Mouse (Mus musculus) yolk sac, embryonic 10.5 days (tissue): Measurements from ENCODE around the gene Sap30bp.

Experiments used
- DNase-seq: peaks from one replicate; pipeline ENCODE4 v3.0.0-alpha.2; 2017; ENCODE audit warnings: low spot score

Gene Sap30bp

DNA sequence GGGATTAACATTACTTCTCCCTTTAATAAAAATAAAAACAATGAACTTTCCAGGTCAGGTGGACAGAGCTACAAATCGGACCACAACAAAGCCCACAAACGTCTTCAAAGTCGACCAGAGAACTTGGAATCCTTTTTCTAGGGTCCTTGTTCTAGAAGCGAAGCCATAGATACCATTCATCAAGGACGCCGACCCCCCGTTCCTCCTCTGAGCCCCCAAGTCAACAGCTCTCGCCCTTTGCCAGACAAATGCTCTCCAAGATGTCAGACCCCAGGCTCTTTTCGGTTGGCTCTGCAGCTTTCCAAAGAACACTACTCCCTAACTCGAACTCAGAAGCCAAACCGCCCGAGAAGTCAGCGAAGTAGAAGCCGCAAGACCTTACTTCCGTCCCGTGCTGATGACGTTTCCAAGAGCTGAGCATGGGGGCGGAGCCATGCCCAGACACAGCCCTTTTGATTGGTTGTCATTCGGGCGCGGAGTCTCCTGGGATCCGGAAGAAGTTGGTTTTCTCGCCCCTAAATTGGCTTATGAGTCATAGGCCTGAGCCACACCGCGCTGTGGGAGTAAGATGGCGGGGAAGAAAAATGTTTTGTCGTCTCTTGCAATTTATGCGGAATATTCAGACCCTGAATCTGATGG lies at the start of gene Sap30bp, which contains the start of gene Recql5:
Gene Sap30bp, plus strand, starts transcription at position 175 of the 639 bp plus-strand sequence.
Gene Recql5, minus strand, starts transcription at position 370 of the 639 bp plus-strand sequence.
- DNase-seq, result peak; percentile 96

DNA sequence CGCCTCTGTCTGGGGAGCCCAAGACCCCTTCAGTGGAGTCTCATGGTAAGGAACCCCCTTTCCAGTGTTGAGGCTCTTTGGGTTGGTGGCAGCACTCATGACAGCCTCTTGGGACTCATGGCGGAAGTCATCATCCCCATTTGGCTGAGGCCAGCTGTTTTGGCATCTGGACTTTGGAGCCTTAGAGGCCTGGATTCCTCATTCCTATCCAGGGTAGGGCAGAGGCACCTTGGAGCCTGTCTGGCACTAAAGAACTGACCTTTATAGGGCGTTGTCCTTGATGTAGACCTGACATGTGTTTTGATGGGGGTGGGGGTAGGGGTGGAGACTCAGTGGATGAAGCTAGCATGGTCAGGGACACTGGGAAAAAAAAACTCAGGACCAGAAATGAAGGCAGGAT lies 48.7 kb upstream of the Sap30bp start:
- peak; percentile 58 for DNase-seq

- DNase-seq, result no peak
Observed at GRCm38 (mm10) chr11:115885281-115885680, 47.8 kb upstream of the Sap30bp start.

GRCm38 (mm10) chr11:115886446-115886845 lies 46.6 kb upstream of the Sap30bp start:
- no peak for DNase-seq

DNA sequence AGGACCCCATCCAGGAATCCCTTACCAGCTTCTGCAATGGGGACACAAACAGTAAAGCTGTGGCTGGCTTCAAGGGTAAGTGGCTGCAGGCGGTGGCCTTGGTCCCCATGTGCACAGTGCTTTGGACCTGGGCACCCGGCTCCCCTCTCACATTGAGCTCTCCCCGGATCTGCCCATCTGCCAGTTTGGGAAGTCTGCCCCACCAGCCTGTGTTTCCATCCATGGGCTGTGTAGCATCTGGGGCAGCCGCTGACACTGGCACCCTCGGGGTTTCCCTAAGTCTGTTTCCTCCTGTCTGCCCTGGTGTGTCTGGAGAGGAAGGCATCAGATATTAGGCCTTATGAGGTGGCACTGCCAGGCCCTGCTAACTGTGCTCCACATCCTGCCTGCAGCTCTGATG lies 45.1 kb upstream of the Sap30bp start:
- DNase-seq, result no peak

GRCm38 (mm10) chr11:115889159-115889558 lies 43.9 kb upstream of the Sap30bp start:
- DNase-seq, result no peak

DNA sequence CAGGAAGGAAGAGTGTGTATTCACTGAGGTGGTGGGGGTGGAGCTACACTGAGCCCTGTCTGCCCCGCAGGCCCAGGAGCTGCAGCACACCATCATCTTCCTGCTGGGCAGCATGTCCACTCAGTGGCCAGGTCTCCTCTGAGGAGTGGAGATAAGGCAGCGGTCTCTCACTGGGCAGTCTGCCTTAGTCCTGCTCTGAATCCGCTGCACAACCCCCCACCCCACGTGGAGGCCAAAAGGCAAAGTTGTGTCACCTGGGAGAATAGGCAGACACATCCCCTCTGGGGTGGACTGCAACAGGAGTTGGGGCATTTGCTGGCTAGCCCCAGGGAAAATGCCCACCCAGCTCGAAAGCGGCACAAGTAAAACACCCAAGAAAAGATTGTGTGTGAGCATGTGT lies 40.9 kb upstream of the Sap30bp start:
- peak; percentile 59 for DNase-seq

- DNase-seq, result no peak
Observed at GRCm38 (mm10) chr11:115893071-115893470, 40.0 kb upstream of the Sap30bp start.

DNA sequence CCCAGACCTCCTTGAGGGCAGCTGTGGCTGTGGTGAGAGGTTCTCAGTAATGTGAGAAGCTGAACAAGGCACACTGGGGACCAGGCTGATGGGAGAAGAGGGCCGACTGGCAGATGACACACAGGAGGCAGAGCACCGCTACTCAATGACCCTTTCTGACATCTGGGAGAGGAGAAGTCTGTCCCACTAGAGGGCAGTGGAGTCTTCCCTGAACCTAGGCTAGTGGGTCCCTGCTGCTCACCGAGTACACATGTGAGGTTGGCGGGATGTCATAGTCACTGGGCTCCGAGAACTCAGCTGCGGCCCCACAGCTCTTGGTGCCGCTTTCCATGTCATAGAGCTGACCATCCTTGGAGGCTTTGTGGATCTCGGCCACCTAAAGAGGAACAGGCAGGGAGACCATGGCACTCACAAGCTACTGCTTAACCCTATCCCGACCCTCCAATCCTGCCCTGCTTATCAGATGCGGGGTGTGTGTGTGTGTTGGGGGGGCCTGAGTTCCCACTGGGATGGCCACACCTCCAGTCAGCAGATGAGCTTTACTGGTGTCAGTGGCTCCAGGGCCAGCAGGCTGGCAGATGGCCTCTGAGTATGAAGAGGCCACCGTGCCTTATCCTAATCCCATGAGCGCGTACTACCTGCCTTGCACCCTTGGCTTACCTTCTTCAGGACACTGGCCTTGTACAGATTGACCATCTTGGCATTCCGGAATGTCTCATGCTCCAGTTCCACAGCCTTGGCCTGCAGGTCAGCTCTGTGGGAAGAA lies 38.1 kb upstream of the Sap30bp start:
- DNase-seq, result no peak

DNA sequence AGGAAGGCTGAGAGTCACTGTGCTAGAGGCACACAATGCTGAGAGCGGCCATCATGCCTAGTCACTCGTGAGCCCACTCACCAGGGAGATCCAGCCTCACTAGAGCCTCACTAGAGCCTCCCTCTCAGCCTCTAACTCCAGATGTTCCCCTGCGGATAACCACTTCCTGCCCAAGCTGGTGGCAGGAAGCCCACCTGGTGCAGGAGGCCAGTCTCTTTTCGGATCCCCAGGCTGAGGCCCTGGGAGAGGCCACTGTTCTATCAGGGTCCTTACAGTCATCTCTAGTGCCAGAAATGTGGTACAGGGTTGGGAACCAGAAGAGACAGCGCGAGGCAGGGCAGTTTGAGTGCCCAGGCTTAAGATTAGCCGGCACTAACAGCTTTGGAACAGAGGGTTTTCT lies 34.6 kb upstream of the Sap30bp start:
- DNase-seq, result no peak

DNA sequence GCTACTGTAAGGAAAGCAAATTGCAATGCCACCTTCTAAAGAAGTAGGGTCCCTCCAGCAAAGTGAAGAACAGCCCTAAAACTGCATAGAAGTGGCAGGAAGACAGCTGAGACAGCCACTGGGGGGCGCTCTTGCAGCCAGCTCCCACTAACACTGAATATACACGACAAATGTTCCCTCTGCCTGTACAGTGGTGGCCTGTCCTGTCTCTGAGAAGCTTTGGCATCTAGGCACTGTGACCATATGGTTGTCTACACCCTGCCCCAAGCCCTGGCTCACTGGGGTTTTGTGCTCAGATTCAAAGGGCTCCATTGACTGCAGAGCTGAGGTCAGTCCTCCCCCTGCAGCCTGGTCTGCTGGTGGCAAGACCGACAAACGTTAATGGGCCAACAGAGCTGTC lies 34.2 kb upstream of the Sap30bp start:
- DNase-seq, result no peak

DNA sequence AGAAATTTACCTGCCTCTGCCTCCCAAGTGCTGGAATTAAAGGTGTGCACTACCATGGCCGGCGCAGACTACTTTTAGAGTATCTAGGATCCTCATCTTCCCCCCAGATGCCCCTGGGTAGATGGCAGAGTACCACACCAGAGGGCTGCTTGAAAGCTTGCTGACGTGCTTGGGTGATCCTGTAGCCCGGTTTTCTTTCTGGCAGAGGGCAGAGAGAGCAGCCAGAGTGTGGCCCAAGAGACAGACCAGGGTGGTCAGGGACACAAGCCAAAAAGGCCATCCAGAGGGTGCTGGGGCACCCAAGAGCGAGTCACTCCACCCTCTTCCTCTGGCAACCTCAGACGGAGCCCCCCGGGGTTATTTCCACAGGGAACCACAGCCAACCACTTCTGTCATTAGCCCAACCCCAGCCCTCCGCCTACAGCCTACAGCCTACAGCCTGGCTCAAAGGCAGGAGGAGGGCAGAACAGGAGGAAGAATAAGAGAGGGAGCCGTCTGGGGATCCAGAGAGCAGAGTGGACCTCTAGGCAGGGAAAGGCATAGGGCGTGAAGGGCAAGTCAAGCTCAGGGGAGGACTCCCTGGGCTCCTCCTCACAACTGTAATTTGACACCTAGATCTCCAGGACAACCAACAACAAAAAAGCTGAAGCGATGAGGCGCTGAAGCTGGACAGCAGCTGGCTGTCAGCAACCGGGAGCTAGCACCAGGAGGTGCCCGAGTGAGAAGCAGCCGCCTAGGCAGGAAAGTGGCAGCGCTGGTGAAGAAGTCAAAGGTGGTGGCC lies 33.4 kb upstream of the Sap30bp start, which contains the start of gene Smim5:
Gene Smim5, plus strand, starts transcription at position 481 of the 781 bp plus-strand sequence.
- DNase-seq, result peak; percentile 65

- no peak for DNase-seq
Observed at GRCm38 (mm10) chr11:115900561-115901337, 32.3 kb upstream of the Sap30bp start.

DNA sequence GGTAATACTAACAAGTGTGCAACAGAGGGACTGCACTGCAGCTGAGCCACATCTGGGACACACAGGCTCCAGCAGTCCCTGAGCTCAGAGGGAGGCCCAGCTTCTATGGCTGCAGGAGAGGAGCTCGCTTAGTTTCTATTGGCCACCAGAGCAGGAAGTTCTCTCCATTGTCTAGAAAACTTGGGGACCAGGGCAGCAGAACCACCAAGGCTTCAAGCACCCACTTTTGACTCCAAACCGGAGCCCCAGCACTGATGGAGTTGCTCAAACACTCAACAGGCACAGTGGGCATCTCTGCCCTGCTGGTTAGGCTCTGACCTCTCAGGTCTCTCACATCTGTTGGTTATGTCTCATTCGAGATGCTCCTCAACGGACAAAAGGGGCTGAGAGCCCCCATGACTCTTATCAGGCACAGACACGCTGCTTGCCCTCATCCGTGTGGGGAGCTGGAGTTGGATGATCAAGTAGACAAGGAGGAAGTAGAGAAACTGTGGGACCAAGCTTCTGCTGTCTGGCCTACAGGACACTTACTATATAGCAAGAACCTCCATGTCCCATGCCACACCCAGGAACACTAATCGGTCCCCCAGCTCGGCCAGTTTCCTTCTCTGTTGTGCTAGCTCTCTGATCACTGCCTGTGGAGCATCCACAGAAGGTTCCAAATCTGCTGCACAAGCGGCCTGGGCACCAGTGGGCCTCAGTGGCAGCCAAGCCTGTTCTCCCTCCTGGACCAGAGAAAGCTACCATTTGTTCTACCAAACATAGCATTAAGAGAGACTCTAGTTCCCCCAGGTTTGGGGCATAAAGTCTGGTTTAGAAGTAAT lies 31.5 kb upstream of the Sap30bp start:
- no peak for DNase-seq

DNA sequence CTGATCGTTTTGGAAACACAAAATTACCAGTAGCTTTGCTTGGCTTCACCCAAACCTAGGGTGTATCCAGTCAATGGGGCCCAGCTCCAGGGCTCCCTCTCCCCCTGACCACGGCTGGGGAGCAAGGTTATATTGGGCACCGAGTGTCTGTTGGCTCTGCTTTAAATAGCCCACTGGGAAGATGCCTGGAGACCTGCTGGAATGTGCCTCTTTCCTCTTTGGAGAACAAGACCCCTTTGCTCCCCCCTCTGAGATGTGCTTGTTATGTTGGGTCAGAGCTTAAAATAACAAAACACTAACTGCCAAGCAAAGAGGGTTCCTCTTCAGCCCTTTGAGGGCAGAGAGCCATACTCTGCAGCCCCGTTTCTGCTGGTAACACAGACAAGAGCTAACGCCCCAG lies 30.9 kb upstream of the Sap30bp start:
- DNase-seq, result no peak

- DNase-seq, result no peak
Observed at GRCm38 (mm10) chr11:115902831-115903230, 30.3 kb upstream of the Sap30bp start.

GRCm38 (mm10) chr11:115903384-115904230 lies 29.5 kb upstream of the Sap30bp start:
- peak; percentile 80 for DNase-seq

DNA sequence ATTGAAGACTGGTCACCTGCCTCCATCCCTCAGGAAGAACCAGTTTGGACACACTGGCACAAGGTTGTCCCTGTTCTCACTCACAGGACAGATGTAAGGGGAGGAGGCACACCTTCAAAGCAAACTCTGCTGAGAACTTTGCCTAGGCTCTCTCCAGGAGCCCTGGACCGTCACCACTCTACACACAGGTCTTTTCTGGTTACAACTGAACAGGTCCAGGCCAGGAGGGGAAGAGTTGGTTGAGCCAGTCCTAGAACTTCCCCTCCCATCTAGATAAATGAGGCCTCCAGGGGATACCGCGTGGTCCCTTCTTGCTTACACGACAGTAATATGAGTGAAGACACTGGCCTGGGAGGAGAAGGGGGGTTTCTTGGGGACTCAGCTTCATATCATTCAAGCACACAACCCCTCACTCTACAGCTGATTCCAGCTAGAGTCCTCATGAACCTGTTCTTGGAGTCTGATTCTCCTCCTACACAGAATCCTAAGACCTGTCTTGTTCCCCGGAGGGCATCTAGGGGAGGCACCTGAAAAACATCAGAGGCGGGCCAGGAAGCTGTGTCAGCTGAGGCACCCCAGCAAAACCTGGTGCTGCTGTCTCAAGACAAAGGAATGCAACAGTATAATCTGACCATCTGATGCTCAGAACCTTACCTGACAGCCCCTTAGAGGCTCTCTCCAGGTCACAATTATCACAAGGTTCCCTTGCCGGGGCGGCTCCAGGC lies 28.7 kb upstream of the Sap30bp start:
- no peak for DNase-seq
